Mouse (Mus musculus) kidney, adult 2 months (tissue): ENCODE measurements around the gene Gm3138. TPM values are rescaled to one million over a fixed set of nuclear protein-coding genes. Genes with fewer than 3 reads are reported as not detected.
"Not testable (repeated sequence)": the region's sequence is repeated elsewhere in the genome, so short reads cannot be mapped to it uniquely, and the experiment has no call there.

Source experiments
- DNase-seq: peaks from one replicate; pipeline ENCODE4 v3.0.0; 2021
- H3K27ac ChIP-seq: fragments of 200-500 bp; 2 replicates; pipeline ENCODE4 v1.5.1; 2012; ENCODE audit warnings: low read depth, low read length, control low read depth, inconsistent platforms; ENCODE audit not compliant: insufficient read depth
- H3K27me3 ChIP-seq: fragments of 200-500 bp; replicated peaks from 2 replicates; pipeline ENCODE4 v1.6.1; 2012; ENCODE audit warnings: mild to moderate bottlenecking, moderate library complexity, low read length, inconsistent platforms; ENCODE audit not compliant: control insufficient read depth, insufficient read depth
- H3K36me3 ChIP-seq: fragments of 200-500 bp; 2 replicates; pipeline ENCODE4 v1.6.1; 2012; ENCODE audit warnings: mild to moderate bottlenecking, moderate library complexity, low read length, inconsistent platforms; ENCODE audit not compliant: control insufficient read depth, insufficient read depth
- H3K4me1 ChIP-seq: fragments of 200-500 bp; 2 replicates; pipeline ENCODE4 v1.6.1; 2011; ENCODE audit warnings: low read length; ENCODE audit not compliant: control insufficient read depth, insufficient read depth
- H3K4me3 ChIP-seq: fragments of 200-500 bp; 2 replicates; pipeline ENCODE4 v1.5.1; 2011; ENCODE audit warnings: mild to moderate bottlenecking, low read depth, low read length, control low read depth; ENCODE audit not compliant: insufficient read depth
- WGBS: fragments of 180-500 bp; shearing (Covaris S2); methylation state at CpG from one replicate; pipeline ENCODE4 v1.1.7; 2018; 5-methylcytosine and 5-hydroxymethylcytosine counted together
- polyA plus RNA-seq: library from polyadenylated mRNA; depleted of rRNA; stranded (reverse); fragments of >200 nt; gene quantifications from 2 replicates; pipeline ENCODE4 v1.2.3, GENCODE M21; 2012; rRNA removed

The Gm3138 gene
- not detected in 2 replicates for polyA plus RNA-seq

DNA sequence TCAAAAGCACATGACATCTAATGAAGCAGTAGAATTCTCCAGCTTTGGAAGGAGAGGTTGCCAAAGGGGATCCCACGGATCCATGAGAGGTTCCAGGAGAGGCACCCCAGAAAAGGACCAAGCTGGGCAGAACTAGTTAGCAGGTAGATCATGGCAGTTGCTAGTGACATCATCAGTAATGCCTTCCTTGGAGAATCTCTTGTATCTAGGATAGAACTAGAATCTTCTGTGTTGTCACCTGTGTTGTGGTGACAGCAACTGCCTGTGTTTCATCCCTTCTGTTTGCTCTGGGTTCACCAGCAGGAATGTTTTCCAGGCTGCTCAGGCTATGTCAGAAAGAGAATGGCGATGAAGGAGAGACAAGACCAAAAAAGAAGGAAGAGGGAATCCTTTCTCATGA lies at the start of gene Gm3138:
TSS of gene Gm3138 (plus strand) at position 301 of the 400 bp plus-strand sequence.
- H3K4me1 ChIP-seq, H3K4me3 ChIP-seq, H3K27me3 ChIP-seq, DNase-seq, H3K36me3 ChIP-seq, H3K27ac ChIP-seq: not testable (repeated sequence)
- no CpG with 5 or more reads among the region's 2 CpGs for WGBS

DNA sequence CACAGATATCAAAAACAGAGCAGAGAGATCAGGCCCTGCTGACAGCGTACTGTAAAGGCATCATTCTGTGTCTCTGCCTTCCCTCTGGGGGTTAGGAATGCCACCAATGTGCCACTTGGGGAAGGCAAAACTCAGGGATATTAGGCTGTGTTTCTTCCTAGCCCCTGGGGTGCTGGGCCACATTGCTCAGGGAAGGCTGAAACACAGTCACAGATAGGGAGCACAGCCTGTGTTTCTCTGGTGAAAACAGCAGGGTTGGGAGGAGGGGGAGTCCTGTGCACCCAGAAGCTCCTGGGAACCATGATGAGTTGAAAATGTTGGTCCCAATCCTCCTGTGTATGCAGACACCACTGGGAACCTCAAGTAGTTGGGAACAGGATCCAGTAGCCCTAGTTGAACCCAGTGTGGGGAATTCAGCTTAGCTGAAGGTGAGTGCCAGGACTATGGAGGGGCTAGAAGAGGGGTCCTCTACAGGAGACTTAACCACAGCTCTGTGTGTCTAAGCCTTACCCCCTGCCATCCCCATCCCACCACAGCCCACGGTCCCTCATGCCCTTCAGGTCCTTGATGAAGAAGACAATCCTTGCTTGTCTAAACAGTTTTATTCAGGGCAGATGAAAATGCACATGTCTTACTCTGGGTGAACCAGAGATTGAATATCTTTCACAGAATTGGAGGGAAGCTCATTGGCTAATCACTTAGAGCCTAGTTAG lies 20.0 kb downstream of the Gm3138 start:
- H3K27me3 ChIP-seq, H3K4me1 ChIP-seq, DNase-seq, H3K36me3 ChIP-seq, H3K4me3 ChIP-seq, H3K27ac ChIP-seq: not testable (repeated sequence)
- 90% methylated on average over 2 of the region's 2 CpGs for WGBS

DNA sequence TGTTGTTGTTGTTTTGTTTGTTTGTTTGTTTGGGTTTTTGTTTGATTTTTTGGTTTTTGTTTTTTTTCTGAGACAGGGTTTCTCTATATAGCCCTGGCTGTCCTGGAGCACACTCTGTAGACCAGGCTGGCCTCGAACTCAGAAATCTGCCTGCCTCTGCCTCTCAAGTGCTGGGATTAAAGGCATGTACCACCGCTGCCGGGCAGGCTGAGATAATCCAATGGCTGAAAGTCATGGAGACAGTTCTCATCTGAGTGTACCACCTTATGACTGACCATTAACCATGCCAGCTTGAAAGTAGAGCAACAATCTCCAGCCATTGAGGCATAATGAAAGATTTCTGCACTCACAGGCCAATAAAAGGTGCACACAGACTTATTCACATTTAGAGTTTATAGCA lies 30.4 kb downstream of the Gm3138 start:
- 77% methylated on average over 3 of the region's 3 CpGs for WGBS
- H3K27ac ChIP-seq, H3K27me3 ChIP-seq, H3K4me1 ChIP-seq, H3K36me3 ChIP-seq, H3K4me3 ChIP-seq, DNase-seq: not testable (repeated sequence)

Other genes starting within 250 kb of the Gm3138 start
- not detected in 2 replicates for gene Gm5796, start 225.7 kb upstream of the Gm3138 start, polyA plus RNA-seq
- gene Gm3115, start 165.5 kb upstream of the Gm3138 start, polyA plus RNA-seq = not detected in 2 replicates
- not detected in 2 replicates for gene Gm8108, start 139.1 kb upstream of the Gm3138 start, polyA plus RNA-seq
- gene Gm3127, start 84.6 kb upstream of the Gm3138 start, polyA plus RNA-seq = not detected in 2 replicates
- gene Gm2974, start 67.1 kb upstream of the Gm3138 start, polyA plus RNA-seq = 0.04 TPM in 1 of 2 replicates, not detected in the other
- not detected in 2 replicates for gene Gm3149, start 67.7 kb downstream of the Gm3138 start, polyA plus RNA-seq
- 0.05 TPM in 1 of 2 replicates, not detected in the other for gene 2610042L04Rik, start 85.1 kb downstream of the Gm3138 start, polyA plus RNA-seq
- not detected in 2 replicates for gene Gm3159, start 147.9 kb downstream of the Gm3138 start, polyA plus RNA-seq
- not detected in 2 replicates for gene Gm3164, start 165.8 kb downstream of the Gm3138 start, polyA plus RNA-seq
- gene Gm3173, start 181.4 kb downstream of the Gm3138 start, polyA plus RNA-seq = not detected in 2 replicates
- gene Gm3182, start 232.1 kb downstream of the Gm3138 start, polyA plus RNA-seq = not detected in 2 replicates